Mouse (Mus musculus) hindbrain, embryonic 12.5 days (tissue): ENCODE data around the gene Art4. TPM values are rescaled to one million over a fixed set of nuclear protein-coding genes. Genes with fewer than 3 reads are reported as not detected.

Source experiments
- ATAC-seq: fragments of 200-750 bp; cut with Nextera tagmentation; 2 replicates; pipeline ENCODE4 v1.8.0; 2017; ENCODE audit warnings: moderate TSS enrichment; ENCODE audit not compliant: low FRiP score
- H3K27ac ChIP-seq: fragments of 300-500 bp; sonication (generic); 2 replicates; pipeline ENCODE4 v1.5.1; 2016; ENCODE audit warnings: mild to moderate bottlenecking
- H3K27me3 ChIP-seq: fragments of 300-500 bp; sonication (generic); 2 replicates; pipeline ENCODE4 v1.6.1; 2016; ENCODE audit warnings: mild to moderate bottlenecking
- H3K36me3 ChIP-seq: fragments of 300-500 bp; sonication (generic); 2 replicates; pipeline ENCODE4 v1.6.1; 2016; ENCODE audit warnings: mild to moderate bottlenecking
- H3K4me1 ChIP-seq: fragments of 300-500 bp; sonication (generic); 2 replicates; pipeline ENCODE4 v1.6.1; 2016
- H3K4me2 ChIP-seq: fragments of 300-500 bp; sonication (generic); replicated peaks from 2 replicates; pipeline ENCODE4 v1.6.1; 2016; ENCODE audit warnings: mild to moderate bottlenecking
- H3K4me3 ChIP-seq: fragments of 300-500 bp; sonication (generic); 2 replicates; pipeline ENCODE4 v1.5.1; 2016; ENCODE audit warnings: mild to moderate bottlenecking
- H3K9ac ChIP-seq: fragments of 300-500 bp; sonication (generic); 2 replicates; pipeline ENCODE4 v1.6.1; 2016; ENCODE audit warnings: mild to moderate bottlenecking, moderate library complexity
- H3K9me3 ChIP-seq: fragments of 300-500 bp; sonication (generic); replicated peaks from 2 replicates; pipeline ENCODE4 v1.6.1; 2016; ENCODE audit warnings: mild to moderate bottlenecking
- WGBS: fragments of 180-500 bp; shearing (Covaris S2); methylation state at CpG from one replicate; pipeline ENCODE4 v1.1.7; 2016; 5-methylcytosine and 5-hydroxymethylcytosine counted together
- polyA plus RNA-seq: library from polyadenylated mRNA; unstranded; fragments of >200 nt; fragmentation: Nextera tagmentation; extraction: Ambion mirVana; gene quantifications from 2 replicates; pipeline ENCODE4 v1.2.1, GENCODE M21; 2016

Gene Art4
- polyA plus RNA-seq, 1 experiment from 2014 or later = 0.75 TPM

- Histone ChIP-seq H3K9ac (no peak overlapping the region), H3K4me3 (no peak overlapping the region), H3K4me2 (no peak overlapping the region), H3K4me1 (no peaks in the 10 kb centered on the region), H3K27ac (no peak overlapping the region), H3K27me3 (no peaks in the 10 kb centered on the region), H3K36me3 (no peaks in the 10 kb centered on the region), H3K9me3 (no peaks in the 10 kb centered on the region)
- 53% methylated on average over 2 of the region's 2 CpGs for WGBS
- no peak for ATAC-seq
Measured at GRCm38 (mm10) chr6:136844903-136845302, 12.6 kb downstream of the Art4 start.

GRCm38 (mm10) chr6:136837323-136837722 lies 20.2 kb downstream of the Art4 start:
- no peak overlapping the region for H3K9ac ChIP-seq
- no peak overlapping the region for H3K27ac ChIP-seq
- H3K4me2 ChIP-seq = no peak overlapping the region
- WGBS = 86% methylated on average over 3 of the region's 3 CpGs
- no peaks in the 10 kb centered on the region for H3K4me1 ChIP-seq
- H3K36me3 ChIP-seq = no peaks in the 10 kb centered on the region
- no peak for ATAC-seq
- H3K4me3 ChIP-seq = no peak overlapping the region
- H3K27me3 ChIP-seq = no peaks in the 10 kb centered on the region
- H3K9me3 ChIP-seq = no peaks in the 10 kb centered on the region

GRCm38 (mm10) chr6:136835352-136835751 lies 22.2 kb downstream of the Art4 start, which contains the start of gene Smco3:
Gene Smco3, minus strand, starts transcription at chr6:136835452.
- Histone ChIP-seq H3K9me3 (no peaks in the 10 kb centered on the region), H3K27me3 (peaks cover 4% of the 10 kb centered on the region), H3K4me2 (no peak within 1 kb of the TSS), H3K4me3 (no peak within 1 kb of the TSS), H3K9ac (no peak within 1 kb of the TSS), H3K36me3 (no peaks in the 10 kb centered on the region), H3K27ac (no peak within 1 kb of the TSS), H3K4me1 (no peaks in the 10 kb centered on the region)
- WGBS = 63% methylated on average over 4 of the region's 4 CpGs
- ATAC-seq = no peak

GRCm38 (mm10) chr6:136831712-136832111 lies 25.8 kb downstream of the Art4 start:
- ATAC-seq = no peak
- 72% methylated on average over 5 of the region's 5 CpGs for WGBS

GRCm38 (mm10) chr6:136828681-136829080 lies 28.9 kb downstream of the Art4 start:
- Histone ChIP-seq H3K9ac (peak overlapping the region; percentile 60), H3K4me1 (peaks cover 9% of the 10 kb centered on the region), H3K4me3 (peak overlapping the region; percentile 100), H3K4me2 (peak overlapping the region; percentile 53), H3K27ac (peak overlapping the region; percentile 86), H3K36me3 (peaks cover 15% of the 10 kb centered on the region), H3K27me3 (peaks cover 4% of the 10 kb centered on the region), H3K9me3 (no peaks in the 10 kb centered on the region)
- 32% methylated on average over 4 of the region's 4 CpGs for WGBS
- peak; percentile 8; the same call in 1 of the 2 replicates for ATAC-seq

More at GRCm38 (mm10) chr6:136831712-136832111, 25.8 kb downstream of the Art4 start:
- H3K4me1 ChIP-seq = peaks cover 9% of the 10 kb centered on the region
- no peak overlapping the region for H3K4me2 ChIP-seq
- H3K27me3 ChIP-seq = peaks cover 4% of the 10 kb centered on the region
- H3K36me3 ChIP-seq = no peaks in the 10 kb centered on the region
- no peak overlapping the region for H3K27ac ChIP-seq
- no peak overlapping the region for H3K9ac ChIP-seq
- no peak overlapping the region for H3K4me3 ChIP-seq
- H3K9me3 ChIP-seq = no peaks in the 10 kb centered on the region

- Histone ChIP-seq H3K4me1 (peaks cover 9% of the 10 kb centered on the region), H3K9ac (peak within 1 kb of the TSS; percentile 97), H3K27me3 (peaks cover 4% of the 10 kb centered on the region), H3K4me3 (peak within 1 kb of the TSS; percentile 100), H3K4me2 (peak within 1 kb of the TSS; percentile 71), H3K9me3 (no peaks in the 10 kb centered on the region), H3K27ac (peak within 1 kb of the TSS; percentile 86), H3K36me3 (peaks cover 18% of the 10 kb centered on the region)
- under 1% methylated on average over 44 of the region's 45 CpGs for WGBS
- peak; percentile 100 for ATAC-seq
Measured at GRCm38 (mm10) chr6:136827881-136828561, 29.5 kb downstream of the Art4 start, which contains the start of gene Wbp11. Gene Wbp11, minus strand, starts transcription at chr6:136828233.

GRCm38 (mm10) chr6:136827516-136827880 lies 30.0 kb downstream of the Art4 start, which contains the start of gene BC049715:
Gene BC049715, plus strand, starts transcription at chr6:136827626.
- Histone ChIP-seq H3K4me1 (peaks cover 9% of the 10 kb centered on the region), H3K36me3 (peaks cover 23% of the 10 kb centered on the region), H3K9ac (peak within 1 kb of the TSS; percentile 97), H3K9me3 (no peaks in the 10 kb centered on the region), H3K27ac (peak within 1 kb of the TSS; percentile 86), H3K4me3 (peak within 1 kb of the TSS; percentile 100), H3K27me3 (peaks cover 4% of the 10 kb centered on the region), H3K4me2 (peak within 1 kb of the TSS; percentile 71)
- no peak for ATAC-seq
- WGBS = under 1% methylated on average over 34 of the region's 34 CpGs

GRCm38 (mm10) chr6:136827116-136827515 lies 30.4 kb downstream of the Art4 start:
- WGBS = 19% methylated on average over 7 of the region's 7 CpGs
- no peak overlapping the region for H3K27ac ChIP-seq
- peaks cover 4% of the 10 kb centered on the region for H3K27me3 ChIP-seq
- peak overlapping the region; percentile 71 for H3K4me2 ChIP-seq
- peak overlapping the region; percentile 100 for H3K4me3 ChIP-seq
- ATAC-seq = no peak
- no peaks in the 10 kb centered on the region for H3K9me3 ChIP-seq
- peaks cover 9% of the 10 kb centered on the region for H3K4me1 ChIP-seq
- peak overlapping the region; percentile 97 for H3K9ac ChIP-seq
- H3K36me3 ChIP-seq = peaks cover 27% of the 10 kb centered on the region

GRCm38 (mm10) chr6:136824987-136825386 lies 32.5 kb downstream of the Art4 start:
- Histone ChIP-seq H3K27ac (no peak overlapping the region), H3K27me3 (no peaks in the 10 kb centered on the region), H3K4me2 (no peak overlapping the region), H3K9ac (no peak overlapping the region), H3K36me3 (peaks cover 48% of the 10 kb centered on the region), H3K4me1 (peaks cover 9% of the 10 kb centered on the region), H3K9me3 (no peaks in the 10 kb centered on the region), H3K4me3 (no peak overlapping the region)
- no peak for ATAC-seq
- WGBS = 97% methylated on average over 8 of the region's 8 CpGs

- no peak for ATAC-seq
- H3K9ac ChIP-seq = no peak overlapping the region
- no peak overlapping the region for H3K4me2 ChIP-seq
- no peak overlapping the region for H3K27ac ChIP-seq
- no peaks in the 10 kb centered on the region for H3K9me3 ChIP-seq
- H3K4me1 ChIP-seq = no peaks in the 10 kb centered on the region
- 94% methylated on average over 18 of the region's 18 CpGs for WGBS
- no peaks in the 10 kb centered on the region for H3K27me3 ChIP-seq
- peaks cover 84% of the 10 kb centered on the region for H3K36me3 ChIP-seq
- H3K4me3 ChIP-seq = no peak overlapping the region
Measured at GRCm38 (mm10) chr6:136821086-136821485, 36.4 kb downstream of the Art4 start.

GRCm38 (mm10) chr6:136820381-136820780 lies 37.2 kb downstream of the Art4 start:
- no peak for ATAC-seq
- Histone ChIP-seq H3K9ac (no peak overlapping the region), H3K9me3 (no peaks in the 10 kb centered on the region), H3K36me3 (peaks cover 90% of the 10 kb centered on the region), H3K4me3 (no peak overlapping the region), H3K27ac (no peak overlapping the region), H3K27me3 (no peaks in the 10 kb centered on the region), H3K4me1 (no peaks in the 10 kb centered on the region), H3K4me2 (no peak overlapping the region)
- WGBS = 95% methylated on average over 21 of the region's 21 CpGs

- Histone ChIP-seq H3K9ac (no peak overlapping the region), H3K27me3 (no peaks in the 10 kb centered on the region), H3K4me3 (no peak overlapping the region), H3K4me1 (no peaks in the 10 kb centered on the region), H3K9me3 (no peaks in the 10 kb centered on the region), H3K27ac (no peak overlapping the region), H3K36me3 (peaks cover 92% of the 10 kb centered on the region), H3K4me2 (no peak overlapping the region)
- 96% methylated on average over 3 of the region's 3 CpGs for WGBS
- ATAC-seq = no peak
Measured at GRCm38 (mm10) chr6:136817549-136817948, 40.0 kb downstream of the Art4 start.

GRCm38 (mm10) chr6:136816826-136817225 lies 40.7 kb downstream of the Art4 start:
- Histone ChIP-seq H3K4me3 (no peak overlapping the region), H3K36me3 (peaks cover 91% of the 10 kb centered on the region), H3K27ac (no peak overlapping the region), H3K4me2 (no peak overlapping the region), H3K9me3 (no peaks in the 10 kb centered on the region), H3K4me1 (no peaks in the 10 kb centered on the region), H3K27me3 (no peaks in the 10 kb centered on the region), H3K9ac (no peak overlapping the region)
- 97% methylated on average over 21 of the region's 21 CpGs for WGBS
- ATAC-seq = no peak
